ENCODE assay signal across 28 mouse cellular contexts in genomic region chr12:4011715-4012114, GRCm38 (mm10). TPM values are rescaled to one million over a fixed set of nuclear protein-coding genes. Genes with fewer than 3 reads are reported as not detected.
DNase-seq lines count a peak whose midpoint lies in the region; ATAC-seq and TF ChIP-seq lines count a peak whose summit lies in the region.
"Had no signal": no experiment of that assay in that cellular context is flagged by ENCODE, and none has a peak within 500 bp of the region (broad histone marks: within the 10 kb centered on the region; RNA-seq: fewer than 3 reads in every experiment).

No protein-coding gene starts in this region.

- no peaks in the 10 kb centered on the region for H3K36me3 ChIP-seq in stomach, postnatal 0 days (ENCODE audit: control insufficient read depth, insufficient read depth, low read length)
- H3K36me3 ChIP-seq: embryonic facial prominence, embryonic 15.5 days; forebrain, embryonic 15.5 days; heart, embryonic 12.5 days; kidney, embryonic 15.5 days; limb, embryonic 10.5 days; liver, embryonic 15.5 days; lung, embryonic 15.5 days; neural tube, embryonic 12.5 days; stomach, embryonic 15.5 days had no signal

- no peak overlapping the region for H3K4me2 ChIP-seq in stomach, postnatal 0 days (replicated peaks; ENCODE audit: low read depth)
- H3K4me2 ChIP-seq: embryonic facial prominence, embryonic 15.5 days; forebrain, embryonic 15.5 days; heart, embryonic 12.5 days; kidney, embryonic 15.5 days; liver, embryonic 15.5 days; lung, embryonic 15.5 days; neural tube, embryonic 12.5 days; stomach, embryonic 15.5 days had no signal

- no peak for TF ChIP-seq EP300 in stomach, postnatal 0 days (optimal IDR thresholded peaks at IDR 0.05)

- H3K4me3 ChIP-seq in stomach, postnatal 0 days (ENCODE audit: low read depth, low read length), result no peak overlapping the region
- H3K4me3 ChIP-seq: embryonic facial prominence, embryonic 15.5 days; forebrain, embryonic 15.5 days; gastrocnemius, adult 2 months; heart, embryonic 12.5 days; kidney, embryonic 15.5 days; limb, embryonic 10.5 days; liver, embryonic 15.5 days; lung, embryonic 15.5 days; neural tube, embryonic 12.5 days; stomach, embryonic 15.5 days had no signal

- ATAC-seq in frontal cortex, adult (ENCODE audit: low TSS enrichment), result peak; percentile 47
- ATAC-seq in stomach, postnatal 0 days (ENCODE audit: low FRiP score, low TSS enrichment), result no peak
- ATAC-seq: forebrain, embryonic 15.5 days; hindbrain, postnatal 0 days; intestine, postnatal 0 days had no signal

- no peaks in the 10 kb centered on the region for H3K4me1 ChIP-seq in stomach, postnatal 0 days (replicated peaks; ENCODE audit: control insufficient read depth, insufficient read depth)
- H3K4me1 ChIP-seq: liver, embryonic 15.5 days had no signal

- no peaks in the 10 kb centered on the region for H3K9me3 ChIP-seq in stomach, postnatal 0 days (ENCODE audit: control insufficient read depth, low read length)
- H3K9me3 ChIP-seq: embryonic facial prominence, embryonic 15.5 days; forebrain, embryonic 15.5 days; heart, embryonic 12.5 days; kidney, embryonic 15.5 days; limb, embryonic 10.5 days; liver, embryonic 15.5 days; lung, embryonic 15.5 days; neural tube, embryonic 12.5 days; stomach, embryonic 15.5 days had no signal

- H3K9ac ChIP-seq in stomach, postnatal 0 days (ENCODE audit: low read length), result no peak overlapping the region
- H3K9ac ChIP-seq: embryonic facial prominence, embryonic 15.5 days; forebrain, embryonic 15.5 days; heart, embryonic 12.5 days; kidney, embryonic 15.5 days; liver, embryonic 15.5 days; lung, embryonic 15.5 days; neural tube, embryonic 12.5 days; stomach, embryonic 15.5 days had no signal

- no peak overlapping the region for H3K27ac ChIP-seq in stomach, postnatal 0 days (replicated peaks)
- H3K27ac ChIP-seq: embryonic facial prominence, embryonic 15.5 days; forebrain, embryonic 15.5 days; hindbrain, postnatal 0 days; kidney, embryonic 15.5 days; limb, embryonic 10.5 days; liver, embryonic 15.5 days; lung, embryonic 15.5 days; neural tube, embryonic 12.5 days; stomach, embryonic 15.5 days had no signal

- 75% methylated on average over 5 of the region's 5 CpGs for WGBS in stomach, postnatal 0 days

- intact Hi-C loops in left cerebral cortex, postnatal 25 days (cut with DNase I), result no loop called here

- TF ChIP-seq CTCF in stomach, postnatal 0 days (IDR thresholded peaks at IDR 0.05; ENCODE audit: low read depth), result no peak

- H3K27me3 ChIP-seq in stomach, postnatal 0 days (ENCODE audit: control insufficient read depth, insufficient read depth, low read length), result no peaks in the 10 kb centered on the region
- H3K27me3 ChIP-seq: embryonic facial prominence, embryonic 15.5 days; forebrain, embryonic 15.5 days; heart, embryonic 12.5 days; kidney, embryonic 15.5 days; liver, embryonic 15.5 days; lung, embryonic 15.5 days; neural tube, embryonic 12.5 days; stomach, embryonic 15.5 days had no signal

- DNase-seq in frontal cortex, postnatal 14 days (ENCODE audit: low spot score in 2 of 2), result no peak
- DNase-seq in brain, adult 2 months (ENCODE audit: low read depth, low spot score), result peak; percentile 75
- DNase-seq in left cerebral cortex, postnatal 25 days (ENCODE audit: low spot score in 2 of 2), result peak; percentile 58 to 94
- DNase-seq in right cerebral cortex, postnatal 25 days, result peak; percentile 57
- no peak for DNase-seq in cerebellum, adult 18-20 months
- no peak for DNase-seq in stomach, postnatal 0 days (ENCODE audit: low spot score)
- DNase-seq in ovary, postnatal 36 days (ENCODE audit: low spot score), result no peak
- DNase-seq: adrenal gland, postnatal 14 days; cerebellum, adult 9-10 months; gastrocnemius, adult 2 months; heart, postnatal 10 days; kidney, postnatal 36 days; layer of hippocampus, adult 9-11 months; liver; lung, postnatal 4 days; midbrain, embryonic 14.5 days had no signal

RNA-seq across cellular contexts. Expression of gene Efr3b, which starts 27.0 kb away (rescaled TPM):
- total RNA-seq in left cerebral cortex, postnatal 25 days (2021), result 100 to 1,000 TPM in 1 of 2 experiments, 10 to 100 TPM in 1; 97.7 to 102 TPM
- 0.76 and 0.99 TPM in 2 replicates for polyA plus RNA-seq in stomach, postnatal 0 days (2015; fragmentation: Nextera tagmentation; extraction: Ambion mirVana)

RNA-seq across cellular contexts. Expression of gene Pomc, which starts 57.0 kb away (rescaled TPM):
- total RNA-seq in left cerebral cortex, postnatal 25 days (2021), result 1 to 10 TPM; 2.5 to 2.9 TPM
- polyA plus RNA-seq in stomach, postnatal 0 days (2015; fragmentation: Nextera tagmentation; extraction: Ambion mirVana), result 0.96 and 1.2 TPM in 2 replicates
- total RNA-seq: gastrocnemius, adult 2 months had no signal

Comparison
In these comparisons a context has a peak if more than half of its experiments do, and no peak if none do; other contexts are left out.
1. DNase-seq: peak in brain, adult 2 months (single experiment), left cerebral cortex, postnatal 25 days (2 of 2) and right cerebral cortex, postnatal 25 days (single experiment); none in frontal cortex, postnatal 14 days (0 of 2), cerebellum, adult 18-20 months (0 of 2), stomach, postnatal 0 days (single experiment) and ovary, postnatal 36 days (single experiment).